Mouse (Mus musculus) erythroblast, embryonic 14.5 days (primary cell): Measurements from ENCODE around the gene Rasgef1b.

Experiments used
- GATA1 ChIP-seq: IDR thresholded peaks from 2 replicates; pipeline ENCODE4 v1.6.1; 2012; ENCODE audit warnings: low read length, inconsistent platforms, mixed read lengths
- TAL1 ChIP-seq: IDR thresholded peaks from 3 replicates; pipeline ENCODE4 v1.6.1; 2012; ENCODE audit warnings: low read length, inconsistent platforms, mixed read lengths

DNA sequence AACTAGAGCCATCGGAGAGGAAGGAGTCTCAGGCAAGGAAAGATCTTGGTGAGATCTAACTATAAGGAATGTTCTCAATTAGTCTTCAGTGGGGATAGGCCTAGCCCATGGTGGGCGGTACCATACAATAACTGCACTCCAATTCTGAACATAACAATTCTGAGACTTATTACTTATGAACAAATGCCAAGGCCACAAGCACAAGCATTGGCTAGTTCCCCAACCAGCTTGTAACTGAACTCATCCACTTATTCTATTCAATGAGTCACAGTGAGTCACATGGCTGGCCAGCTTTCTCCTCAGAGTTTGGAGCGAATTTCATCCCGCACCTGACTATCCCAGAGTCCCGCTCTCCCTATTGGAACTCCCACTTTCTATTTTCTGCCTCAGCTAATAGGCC lies 533.4 kb downstream of the Rasgef1b start:
- TF ChIP-seq GATA1 (no peak), TAL1 (no peak)
